Mouse (Mus musculus): ENCODE measurements at regions not wholly inside any gene's neighbourhood (a gene's known extent, or its start where the extent isn't known, plus 50 kb on each side); places are given as distances from the start of the nearest gene placed in this dataset.
"Not testable (repeated sequence)": the region's sequence is repeated elsewhere in the genome, so short reads cannot be mapped to it uniquely, and the experiment has no call there.

DNA sequence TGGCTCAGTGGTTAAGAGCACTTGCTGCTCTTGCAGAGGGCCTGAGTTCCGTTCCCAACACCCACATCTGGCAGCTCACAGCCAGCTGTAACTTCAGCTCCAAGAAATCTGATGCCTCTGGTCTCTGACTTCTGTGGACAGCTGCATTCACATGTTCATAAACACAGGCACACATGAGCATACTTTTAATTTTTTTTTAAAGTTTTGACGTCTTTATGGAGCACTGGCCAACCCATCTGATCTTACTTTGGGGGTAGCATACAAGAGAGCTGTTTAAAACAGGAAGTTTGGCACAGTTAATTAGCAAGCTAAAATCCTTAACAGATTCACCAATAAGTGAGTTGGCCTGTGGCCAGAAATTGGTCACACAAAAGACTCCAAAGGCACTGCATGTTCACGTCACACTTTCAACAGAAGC is 81.2 kb upstream of the Atl2 start:
- no peak overlapping the region for H3K4me2 ChIP-seq
- no peaks in the 10 kb centered on the region for H3K36me3 ChIP-seq (replicated peaks)
- no peaks in the 10 kb centered on the region for H3K27me3 ChIP-seq (replicated peaks)
- 76% methylated on average over 3 of the region's 3 CpGs for WGBS
- no peak overlapping the region for H3K4me3 ChIP-seq
- peaks cover 20% of the 10 kb centered on the region for H3K4me1 ChIP-seq
- H3K9me3 ChIP-seq: no peaks in the 10 kb centered on the region
- no peak overlapping the region for H3K27ac ChIP-seq
- ATAC-seq (replicated peaks): no peak
- no peak overlapping the region for H3K9ac ChIP-seq

DNA sequence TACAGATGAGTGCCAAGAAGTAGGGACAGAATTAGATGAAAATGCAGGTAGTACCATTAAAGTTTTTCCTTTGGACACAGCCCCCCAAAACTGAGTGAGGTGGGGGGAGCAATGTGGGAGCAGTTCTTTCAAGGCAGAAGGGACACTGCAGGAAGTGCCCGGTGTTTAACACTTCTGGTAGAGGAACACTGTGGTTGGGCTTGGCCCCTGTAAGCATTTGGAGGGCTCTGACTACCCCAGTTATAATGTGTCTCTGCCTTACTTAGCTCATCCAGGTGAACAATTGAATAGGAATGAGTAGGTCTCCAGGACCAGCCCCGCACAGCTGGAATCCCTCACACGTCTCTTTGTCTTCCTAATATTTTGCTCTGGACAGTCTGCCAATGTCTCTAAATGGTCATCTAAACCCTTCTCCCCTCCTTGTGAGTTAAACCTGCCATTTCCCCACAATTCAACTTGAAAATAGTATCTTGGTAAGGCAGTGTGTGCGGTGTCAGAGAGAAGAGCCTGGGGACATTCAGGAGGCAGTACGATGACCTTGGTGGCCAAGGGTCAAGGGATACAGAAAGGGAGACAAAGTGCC is 80.7 kb upstream of the Atl2 start:
- no peak overlapping the region for H3K9ac ChIP-seq
- no peaks in the 10 kb centered on the region for H3K27me3 ChIP-seq (replicated peaks)
- no peaks in the 10 kb centered on the region for H3K36me3 ChIP-seq (replicated peaks)
- H3K4me3 ChIP-seq: peak overlapping the region; percentile 34
- no peaks in the 10 kb centered on the region for H3K9me3 ChIP-seq
- WGBS: 86% methylated on average over 5 of the region's 5 CpGs
- H3K27ac ChIP-seq: no peak overlapping the region
- ATAC-seq (replicated peaks): peak; percentile 51
- H3K4me1 ChIP-seq: peaks cover 18% of the 10 kb centered on the region
- peak overlapping the region; percentile 54 for H3K4me2 ChIP-seq

DNA sequence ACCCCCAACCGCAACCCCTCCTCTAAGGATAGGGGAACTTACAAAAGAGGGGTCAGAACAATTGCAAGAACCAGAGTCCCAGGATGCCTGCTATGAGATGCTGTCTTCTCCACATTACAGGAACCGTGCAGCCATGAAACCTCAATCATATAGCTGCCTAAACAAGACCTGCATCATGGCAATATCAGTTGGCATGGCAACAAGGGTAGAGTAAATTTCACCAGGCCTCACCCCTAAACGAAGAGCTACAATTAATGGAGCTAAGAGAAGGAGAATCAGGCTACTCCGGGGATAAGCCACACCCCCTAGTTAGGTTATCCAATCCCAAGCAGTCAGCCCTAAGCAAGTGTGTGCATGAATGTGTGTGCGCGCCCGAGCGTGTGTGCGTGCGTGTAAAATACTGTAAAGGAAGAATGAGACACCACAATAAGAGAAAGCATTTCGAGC is 80.1 kb upstream of the Atl2 start:
- peak; percentile 92 for ATAC-seq (replicated peaks)
- Histone ChIP-seq H3K9ac (no peak overlapping the region), H3K4me3 (peak overlapping the region; percentile 34), H3K27ac (no peak overlapping the region), H3K27me3 (replicated peaks) (no peaks in the 10 kb centered on the region), H3K4me1 (peaks cover 18% of the 10 kb centered on the region), H3K4me2 (peak overlapping the region; percentile 54), H3K9me3 (no peaks in the 10 kb centered on the region), H3K36me3 (replicated peaks) (no peaks in the 10 kb centered on the region)
- WGBS: 33% methylated on average over 11 of the region's 11 CpGs

DNA sequence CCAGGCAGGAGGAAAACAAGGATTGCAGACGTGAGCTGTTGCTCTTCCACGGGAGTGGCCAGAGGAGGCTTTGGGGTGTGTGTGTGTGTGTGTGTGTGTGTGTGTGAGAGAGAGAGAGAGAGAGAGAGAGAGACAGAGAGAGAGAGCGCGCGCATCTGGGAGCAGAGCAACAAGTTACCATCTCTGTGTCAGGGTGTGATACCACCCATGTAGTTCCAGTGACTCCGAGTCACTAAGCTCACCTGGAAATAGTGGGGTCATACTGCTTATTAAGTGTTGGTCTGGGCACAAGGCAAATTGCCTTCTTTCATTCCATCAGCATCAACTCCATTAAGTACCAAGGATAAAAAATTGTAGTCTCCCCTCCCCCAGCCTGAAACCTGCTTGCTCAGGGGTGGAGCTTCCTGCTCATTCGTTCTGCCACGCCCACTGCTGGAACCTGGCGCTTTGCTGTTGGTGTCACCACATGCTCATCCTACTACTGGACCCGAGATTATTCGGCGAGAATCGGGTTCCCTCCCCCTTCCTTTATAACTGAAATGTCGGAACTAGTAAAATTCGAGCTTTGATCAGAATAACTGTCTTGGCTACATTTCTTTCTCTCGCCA is 79.3 kb upstream of the Atl2 start:
- H3K4me3 ChIP-seq: peak overlapping the region; percentile 34
- H3K9me3 ChIP-seq; H3K36me3 ChIP-seq (replicated peaks); H3K9ac ChIP-seq; H3K27ac ChIP-seq; H3K27me3 ChIP-seq (replicated peaks): not testable (repeated sequence)
- 26% methylated on average over 16 of the region's 16 CpGs for WGBS
- peak overlapping the region; percentile 54 for H3K4me2 ChIP-seq
- H3K4me1 ChIP-seq: peaks cover 18% of the 10 kb centered on the region
- peak; percentile 83 for ATAC-seq (replicated peaks)

DNA sequence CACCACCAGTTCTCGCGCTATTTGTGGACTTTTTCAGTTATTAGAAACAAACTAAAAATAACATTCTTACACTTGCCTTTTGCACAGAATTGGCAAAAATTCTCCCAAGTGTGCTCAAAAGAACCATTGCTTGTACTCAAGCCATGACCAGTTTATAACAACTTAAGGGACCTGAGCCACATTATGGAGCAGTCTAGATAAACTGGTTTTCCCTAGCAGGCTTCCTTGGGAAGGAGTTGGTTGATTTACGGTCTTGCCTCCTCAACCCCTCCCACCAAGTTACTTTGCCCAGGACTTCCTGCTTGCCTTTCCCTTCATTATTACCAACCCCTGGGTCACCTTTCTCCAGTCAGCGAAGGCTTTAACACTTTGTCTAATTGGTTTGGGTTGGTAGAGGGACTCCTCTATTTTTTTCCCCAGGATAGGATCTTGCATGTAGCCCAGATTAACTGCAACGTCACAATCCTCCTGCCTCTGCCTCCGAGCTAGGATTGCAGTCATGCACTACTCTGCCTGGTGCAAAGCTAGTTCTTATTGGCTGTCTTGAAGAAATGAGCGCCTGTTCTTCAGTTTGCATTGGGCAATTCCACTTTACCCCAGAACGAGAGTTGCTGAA is 75.9 kb upstream of the Atl2 start:
- Histone ChIP-seq H3K4me3 (no peak overlapping the region), H3K4me2 (no peak overlapping the region), H3K9me3 (no peaks in the 10 kb centered on the region), H3K4me1 (peaks cover 18% of the 10 kb centered on the region), H3K9ac (no peak overlapping the region), H3K27ac (no peak overlapping the region), H3K27me3 (replicated peaks) (no peaks in the 10 kb centered on the region), H3K36me3 (replicated peaks) (no peaks in the 10 kb centered on the region)
- 88% methylated on average over 8 of the region's 8 CpGs for WGBS
- no peak for ATAC-seq (replicated peaks)

DNA sequence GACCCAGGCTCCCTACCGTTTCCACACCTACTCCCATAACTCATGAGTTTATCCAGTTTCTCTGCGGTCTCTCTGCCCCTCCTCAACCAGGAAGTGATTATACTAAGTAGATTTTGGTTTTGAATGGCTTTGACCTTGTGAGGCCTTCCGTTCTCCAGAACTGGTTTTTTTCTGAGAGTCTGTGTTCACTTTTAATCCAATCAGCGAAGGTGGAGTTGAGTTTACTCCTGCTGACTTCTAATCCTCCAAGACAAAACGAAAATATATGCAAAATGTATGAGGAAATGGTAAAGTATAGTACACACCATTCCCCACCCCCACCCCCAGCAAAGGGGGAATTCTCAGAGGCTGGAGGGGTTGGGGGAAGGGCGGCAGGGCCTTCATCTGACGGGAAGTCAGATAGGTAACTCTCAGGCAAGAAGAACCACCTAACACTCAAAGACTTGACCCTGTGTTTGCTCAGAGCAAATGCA is 73.6 kb upstream of the Atl2 start:
- H3K36me3 ChIP-seq (replicated peaks): no peaks in the 10 kb centered on the region
- WGBS: 31% methylated on average over 7 of the region's 7 CpGs

DNA sequence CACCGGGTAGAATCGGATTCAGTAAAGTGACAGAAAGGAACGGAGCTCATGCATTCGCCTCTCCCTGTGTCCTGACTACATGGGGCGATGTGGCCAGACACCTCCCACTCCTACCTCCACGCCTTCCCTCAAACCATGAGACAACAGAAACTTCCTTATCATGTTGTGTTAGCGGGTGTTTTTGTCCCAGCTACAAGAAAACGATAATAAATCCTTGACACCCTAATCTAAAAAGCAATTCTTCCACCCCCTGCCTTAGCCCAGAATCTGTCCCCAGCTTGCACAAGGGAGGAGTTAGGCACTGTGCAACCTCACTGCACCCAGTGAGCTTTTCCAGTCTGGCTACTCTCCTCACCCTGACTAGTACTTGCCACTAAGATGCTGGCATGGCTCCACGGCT is 72.9 kb upstream of the Atl2 start:
- Histone ChIP-seq H3K36me3 (replicated peaks) (no peaks in the 10 kb centered on the region), H3K27ac (no peak overlapping the region), H3K4me1 (no peaks in the 10 kb centered on the region), H3K27me3 (replicated peaks) (no peaks in the 10 kb centered on the region), H3K9me3 (no peaks in the 10 kb centered on the region), H3K4me3 (no peak overlapping the region), H3K4me2 (no peak overlapping the region), H3K9ac (no peak overlapping the region)
- WGBS: 83% methylated on average over 9 of the region's 9 CpGs
- ATAC-seq (replicated peaks): no peak

More for the DNA sequence above, 73.6 kb upstream of the Atl2 start:
- Histone ChIP-seq H3K9me3 (no peaks in the 10 kb centered on the region), H3K27me3 (replicated peaks) (no peaks in the 10 kb centered on the region), H3K4me1 (no peaks in the 10 kb centered on the region), H3K4me3 (no peak overlapping the region), H3K4me2 (no peak overlapping the region), H3K27ac (no peak overlapping the region), H3K9ac (no peak overlapping the region)
- ATAC-seq (replicated peaks): no peak

DNA sequence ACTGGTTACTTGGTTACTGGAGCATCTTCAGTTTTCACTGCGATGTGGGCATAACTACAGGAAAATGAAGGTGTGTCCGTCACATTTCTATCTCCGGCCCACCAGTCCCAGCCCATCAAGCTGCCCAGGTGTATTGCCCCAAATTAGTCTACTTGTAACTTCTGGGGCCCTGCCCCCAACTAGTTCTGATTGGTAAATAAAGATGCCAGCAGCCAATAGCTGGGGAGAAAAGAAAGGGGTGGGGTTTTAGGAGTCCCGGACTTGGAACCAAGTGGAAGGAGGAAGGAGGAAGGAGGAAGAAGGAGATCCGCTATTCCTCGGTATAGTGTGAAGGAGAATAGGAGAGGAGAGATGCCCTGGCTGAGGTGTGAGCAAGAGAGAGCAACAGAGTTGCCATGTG is 71.1 kb upstream of the Atl2 start:
- no peak overlapping the region for H3K4me3 ChIP-seq
- H3K4me2 ChIP-seq: no peak overlapping the region
- H3K9ac ChIP-seq: no peak overlapping the region
- no peaks in the 10 kb centered on the region for H3K9me3 ChIP-seq
- WGBS: 48% methylated on average over 6 of the region's 6 CpGs
- H3K27me3 ChIP-seq (replicated peaks): no peaks in the 10 kb centered on the region
- ATAC-seq (replicated peaks): no peak
- H3K4me1 ChIP-seq: no peaks in the 10 kb centered on the region
- no peaks in the 10 kb centered on the region for H3K36me3 ChIP-seq (replicated peaks)
- H3K27ac ChIP-seq: no peak overlapping the region

DNA sequence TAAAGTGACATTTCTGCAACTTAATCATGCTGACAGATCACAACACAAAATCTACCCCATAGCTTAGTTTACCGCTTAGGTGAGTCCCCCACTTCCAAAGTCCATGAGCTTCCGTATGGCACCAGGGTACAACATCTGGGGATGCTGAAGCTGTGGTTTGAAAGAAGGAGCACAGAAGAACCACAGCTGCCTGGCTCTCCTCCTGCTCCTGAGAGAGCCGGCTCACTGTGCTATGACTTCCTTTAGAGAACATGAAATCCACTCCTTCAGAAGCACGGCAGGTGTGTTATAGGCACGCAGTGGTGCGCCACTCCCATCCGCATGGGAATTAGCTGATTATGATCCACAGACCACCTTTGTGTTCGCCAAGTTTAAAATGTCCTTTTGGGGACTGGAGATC is 69.7 kb upstream of the Atl2 start:
- H3K27ac ChIP-seq: no peak overlapping the region
- no peak overlapping the region for H3K4me2 ChIP-seq
- no peaks in the 10 kb centered on the region for H3K36me3 ChIP-seq (replicated peaks)
- WGBS: 89% methylated on average over 8 of the region's 8 CpGs
- H3K4me3 ChIP-seq: no peak overlapping the region
- no peak overlapping the region for H3K9ac ChIP-seq
- no peak for ATAC-seq (replicated peaks)
- H3K4me1 ChIP-seq: no peaks in the 10 kb centered on the region
- no peaks in the 10 kb centered on the region for H3K9me3 ChIP-seq
- H3K27me3 ChIP-seq (replicated peaks): no peaks in the 10 kb centered on the region

DNA sequence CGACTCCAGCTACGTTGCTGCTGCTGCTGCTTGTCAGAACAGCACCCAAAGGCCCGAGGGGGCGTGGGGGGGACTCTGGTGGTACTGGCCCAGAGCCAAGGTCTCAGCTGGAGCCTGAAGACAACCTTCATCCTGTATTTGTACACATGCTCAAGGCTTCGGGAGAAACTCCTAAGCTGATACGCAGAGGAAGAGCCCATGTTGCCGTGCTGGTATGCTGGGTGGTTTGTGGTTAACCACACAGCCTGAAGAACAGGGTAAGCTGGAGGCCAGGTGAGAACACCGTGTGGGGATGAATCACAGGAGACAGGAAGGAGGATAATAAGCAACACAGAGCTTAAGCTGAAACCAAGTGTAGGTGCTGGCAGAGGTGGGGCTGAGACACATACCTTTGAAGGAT is 68.9 kb upstream of the Atl2 start:
- H3K4me1 ChIP-seq: no peaks in the 10 kb centered on the region
- no peaks in the 10 kb centered on the region for H3K9me3 ChIP-seq
- H3K4me2 ChIP-seq: no peak overlapping the region
- H3K27me3 ChIP-seq (replicated peaks): no peaks in the 10 kb centered on the region
- H3K36me3 ChIP-seq (replicated peaks): no peaks in the 10 kb centered on the region
- no peak overlapping the region for H3K27ac ChIP-seq
- ATAC-seq (replicated peaks): no peak
- no peak overlapping the region for H3K9ac ChIP-seq
- no peak overlapping the region for H3K4me3 ChIP-seq
- WGBS: 76% methylated on average over 8 of the region's 8 CpGs

DNA sequence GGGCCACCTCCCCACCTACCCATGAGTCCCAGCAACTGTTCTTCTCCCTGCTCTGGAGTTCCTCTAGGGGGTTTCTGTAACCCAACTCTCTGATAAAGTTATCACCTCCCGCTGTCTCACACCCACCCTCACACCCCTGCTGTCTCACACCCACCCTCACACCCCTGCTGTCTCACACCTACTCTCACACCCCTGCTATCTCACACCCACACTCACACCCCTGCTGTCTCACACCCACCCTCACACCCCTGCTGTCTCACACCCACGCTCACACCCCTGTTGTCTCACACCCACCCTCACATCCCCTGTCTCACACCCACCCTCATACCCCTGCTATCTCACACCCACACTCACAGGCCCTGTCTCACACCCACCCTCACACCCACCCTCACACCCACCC is 67.4 kb upstream of the Atl2 start:
- WGBS: 84% methylated on average over 2 of the region's 2 CpGs
- no peaks in the 10 kb centered on the region for H3K4me1 ChIP-seq
- no peak for ATAC-seq (replicated peaks)
- no peaks in the 10 kb centered on the region for H3K9me3 ChIP-seq
- no peak overlapping the region for H3K9ac ChIP-seq
- H3K4me3 ChIP-seq: no peak overlapping the region
- no peak overlapping the region for H3K4me2 ChIP-seq
- no peaks in the 10 kb centered on the region for H3K27me3 ChIP-seq (replicated peaks)
- H3K36me3 ChIP-seq (replicated peaks): no peaks in the 10 kb centered on the region
- no peak overlapping the region for H3K27ac ChIP-seq

DNA sequence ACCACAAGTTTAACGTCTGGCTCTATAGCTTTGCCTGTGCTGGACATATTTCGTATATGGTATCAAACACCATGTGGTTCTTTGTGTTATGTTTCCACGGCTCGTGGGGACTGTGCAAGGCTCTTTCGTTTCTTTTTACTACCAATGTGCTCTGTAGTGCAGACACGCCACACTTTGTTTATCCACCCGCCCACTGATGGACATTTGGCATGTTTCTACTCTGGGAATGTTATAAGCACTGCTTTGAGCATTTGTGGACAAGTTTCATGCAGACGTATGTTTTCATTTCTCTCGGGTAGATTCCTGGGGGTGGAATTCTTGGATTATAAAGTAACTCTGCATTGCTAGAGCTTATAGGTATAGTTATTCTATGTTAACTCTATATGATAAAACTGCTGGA is 65.5 kb upstream of the Atl2 start:
- 78% methylated on average over 9 of the region's 9 CpGs for WGBS
- Histone ChIP-seq H3K27ac (no peak overlapping the region), H3K27me3 (replicated peaks) (no peaks in the 10 kb centered on the region), H3K4me2 (no peak overlapping the region), H3K9ac (no peak overlapping the region), H3K4me1 (no peaks in the 10 kb centered on the region), H3K9me3 (no peaks in the 10 kb centered on the region), H3K4me3 (no peak overlapping the region), H3K36me3 (replicated peaks) (no peaks in the 10 kb centered on the region)
- ATAC-seq (replicated peaks): no peak

DNA sequence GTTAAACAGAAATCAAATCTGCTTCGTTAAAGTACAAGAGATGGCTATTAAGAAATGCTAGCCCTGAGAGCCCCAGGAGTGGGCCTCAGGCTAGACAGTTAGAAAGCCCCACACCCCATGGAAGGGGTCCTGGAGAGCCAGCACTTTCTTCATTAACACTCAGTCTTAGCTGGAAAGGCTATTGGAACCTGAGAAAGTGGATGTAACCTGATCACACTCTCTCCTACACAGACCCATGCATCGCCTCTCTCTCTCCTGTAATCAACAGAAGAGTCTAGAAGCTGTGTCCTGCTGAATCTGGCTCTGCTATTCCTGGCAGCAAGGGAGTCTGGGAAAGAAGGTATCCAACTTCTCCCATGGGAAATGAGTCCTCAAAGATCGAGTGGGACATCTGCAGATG is 64.8 kb upstream of the Atl2 start:
- no peak for ATAC-seq (replicated peaks)
- no peaks in the 10 kb centered on the region for H3K27me3 ChIP-seq (replicated peaks)
- no peak overlapping the region for H3K9ac ChIP-seq
- no peaks in the 10 kb centered on the region for H3K36me3 ChIP-seq (replicated peaks)
- H3K4me2 ChIP-seq: no peak overlapping the region
- H3K27ac ChIP-seq: no peak overlapping the region
- H3K4me3 ChIP-seq: no peak overlapping the region
- H3K4me1 ChIP-seq: no peaks in the 10 kb centered on the region
- H3K9me3 ChIP-seq: no peaks in the 10 kb centered on the region
- 66% methylated on average over 3 of the region's 3 CpGs for WGBS
